Mouse (Mus musculus) heart, postnatal 0 days (tissue): ENCODE results near the gene Slc38a2.

ENCODE experiments used
- CTCF ChIP-seq: IDR thresholded peaks from 2 replicates; pipeline ENCODE4 v1.5.1; 2016; ENCODE audit warnings: antibody characterized with exemption, control low read depth, low read depth
- EP300 ChIP-seq: IDR thresholded peaks from 2 replicates; pipeline ENCODE4 v1.6.1; 2016; ENCODE audit warnings: antibody characterized with exemption, low read depth

DNA sequence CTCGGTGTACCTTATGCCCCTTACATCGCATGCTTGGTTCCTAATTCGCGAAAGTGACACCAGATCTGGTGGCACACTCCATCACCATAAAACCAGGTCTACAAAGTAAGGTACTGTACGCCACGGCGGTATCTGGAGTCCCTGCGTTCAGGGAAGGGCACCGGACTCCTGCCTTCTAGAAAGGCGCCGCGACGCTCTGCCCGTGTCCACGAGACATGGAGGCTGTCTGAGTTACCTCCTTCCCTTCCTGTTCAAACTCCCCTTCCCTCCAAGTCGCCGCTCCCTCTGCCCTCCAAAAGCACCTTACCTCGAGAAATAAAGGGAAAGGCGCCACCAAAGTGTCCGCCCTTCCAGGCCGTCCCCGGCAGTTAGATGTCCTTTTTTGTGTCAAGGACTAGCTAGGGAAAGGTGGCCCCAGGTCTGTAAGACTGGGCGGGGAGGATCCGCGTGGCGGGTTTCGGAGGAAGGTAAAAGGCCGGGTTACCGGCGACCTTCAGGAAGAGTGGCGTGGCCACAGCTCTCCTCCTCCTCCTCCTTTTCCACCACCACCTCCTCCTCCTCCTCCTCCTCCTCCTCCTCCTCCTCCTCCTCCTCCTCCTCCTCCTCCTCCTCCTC, 57.6 kb downstream of the Slc38a2 start:
- TF ChIP-seq CTCF = no peak
- no peak for TF ChIP-seq EP300
